Mouse (Mus musculus): ENCODE results near the gene Ggt5. TPM values are rescaled to one million over a fixed set of nuclear protein-coding genes. Genes with fewer than 3 reads are reported as not detected.

The Ggt5 gene
- polyA plus RNA-seq (2017; shearing (Covaris generic)), result 8.3 TPM

DNA sequence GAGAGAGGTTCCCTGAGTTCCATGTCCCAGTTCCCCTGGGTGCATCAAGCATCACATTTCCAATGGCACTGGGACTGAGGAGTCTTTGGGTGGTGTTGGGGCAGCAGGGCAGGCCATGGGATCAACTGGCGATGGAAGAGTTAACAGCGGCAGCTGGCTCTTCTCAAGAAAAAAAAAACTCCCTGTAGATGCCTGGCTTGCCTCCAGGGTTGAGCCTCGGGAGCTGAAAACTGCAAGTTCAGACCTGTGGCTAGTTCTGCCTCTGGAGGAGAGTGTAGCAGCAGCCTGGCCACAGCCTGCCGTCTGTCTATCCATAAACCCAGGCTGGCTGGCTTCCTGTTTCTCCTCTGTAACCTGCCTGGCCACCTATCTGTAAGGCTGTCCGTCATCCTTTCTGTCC, at the start of gene Ggt5:
Ggt5 (plus strand) TSS at position 212 of the 400 bp plus-strand sequence.

GRCm38 (mm10) chr10:75559676-75560548, 29.2 kb upstream of the Ggt5 start, which contains the start of gene Lrrc75b:
Gene Lrrc75b, minus strand, starts transcription at chr10:75560330.

GRCm38 (mm10) chr10:75561071-75561654, 28.0 kb upstream of the Ggt5 start, which contains the start of gene Ggt1:
Gene Ggt1, plus strand, starts transcription at chr10:75561604.

DNA sequence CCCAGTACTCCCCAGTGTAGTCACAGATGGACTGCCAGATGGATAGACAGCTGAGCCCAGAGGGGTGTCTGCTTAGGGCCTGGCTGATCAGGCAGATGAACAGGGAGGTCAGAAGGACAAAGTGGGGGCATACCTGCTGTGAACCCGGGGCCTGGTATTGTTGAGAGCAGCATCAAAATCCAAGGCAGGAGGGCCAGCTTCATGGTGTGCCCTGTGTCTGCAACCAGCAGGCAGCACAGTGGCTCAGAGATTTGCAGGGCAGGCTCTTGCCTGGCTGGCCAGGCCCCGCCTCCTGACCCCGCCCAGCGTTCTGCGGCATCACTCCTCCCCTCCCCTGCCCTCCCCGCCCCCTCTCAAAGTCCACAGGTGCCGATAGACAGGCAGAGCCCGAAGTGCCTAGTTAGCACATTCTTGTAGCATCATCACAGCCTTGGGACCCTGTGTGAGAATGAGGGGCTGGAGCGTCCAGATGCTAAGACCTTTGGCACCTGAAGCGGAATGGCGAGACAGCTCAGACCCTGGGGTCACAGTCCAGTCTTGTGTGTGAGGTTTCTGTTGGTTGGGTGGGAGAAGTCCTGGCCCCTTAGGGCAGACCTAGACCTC, 54.7 kb downstream of the Ggt5 start, which contains the start of gene Susd2:
Susd2 (minus strand) TSS at position 268 of the 603 bp plus-strand sequence.

Other genes with a start within 250 kb of the Ggt5 start
- gene Upb1, start 188.2 kb upstream of the Ggt5 start, polyA plus RNA-seq (2017; shearing (Covaris generic)), result 0.20 TPM
- 255 TPM for gene Snrpd3, start 71.8 kb upstream of the Ggt5 start, polyA plus RNA-seq (2017; shearing (Covaris generic))
- gene Gucd1, start 71.4 kb upstream of the Ggt5 start, polyA plus RNA-seq (2017; shearing (Covaris generic)), result 25.7 TPM
- 0.43 TPM for gene Lrrc75b, start 29.0 kb upstream of the Ggt5 start, polyA plus RNA-seq (2017; shearing (Covaris generic))
- gene Ggt1, start 27.7 kb upstream of the Ggt5 start, polyA plus RNA-seq (2017; shearing (Covaris generic)), result 5.2 TPM
- 20.7 TPM for gene Susd2, start 54.7 kb downstream of the Ggt5 start, polyA plus RNA-seq (2017; shearing (Covaris generic))
- 58.5 TPM for gene Cabin1, start 175.0 kb downstream of the Ggt5 start, polyA plus RNA-seq (2017; shearing (Covaris generic))
- 89.5 TPM for gene Ddt, start 184.1 kb downstream of the Ggt5 start, polyA plus RNA-seq (2017; shearing (Covaris generic))
- gene Gm20441, start 191.6 kb downstream of the Ggt5 start, polyA plus RNA-seq (2017; shearing (Covaris generic)), result 0.55 TPM
- gene Gstt3, start 192.1 kb downstream of the Ggt5 start, polyA plus RNA-seq (2017; shearing (Covaris generic)), result 7.5 TPM
- gene Gstt1, start 209.2 kb downstream of the Ggt5 start, polyA plus RNA-seq (2017; shearing (Covaris generic)), result not detected
- not detected for gene Gstt4, start 233.2 kb downstream of the Ggt5 start, polyA plus RNA-seq (2017; shearing (Covaris generic))
- gene Gstt2, start 248.1 kb downstream of the Ggt5 start, polyA plus RNA-seq (2017; shearing (Covaris generic)), result 61.7 TPM

Measured in CD4-positive, CD25-positive, alpha-beta regulatory T cell, adult 9 weeks (primary cell).